ENCODE assay signal across 10 mouse cellular contexts in genomic region chr14:30584497-30585251, GRCm38 (mm10). TPM values are rescaled to one million over a fixed set of nuclear protein-coding genes. Genes with fewer than 3 reads are reported as not detected.
A peak's percentile ranks its signal among the peaks of the same experiment; 100 is the strongest.
DNase-seq lines count a peak whose midpoint lies in the region; ATAC-seq and TF ChIP-seq lines count a peak whose summit lies in the region.
"Had no signal": no experiment of that assay in that cellular context is flagged by ENCODE, and none has a peak within 500 bp of the region (broad histone marks: within the 10 kb centered on the region; RNA-seq: fewer than 3 reads in every experiment).

No protein-coding gene starts in this region.

- no peaks in the 10 kb centered on the region for H3K79me2 ChIP-seq in CH12.LX (replicated peaks; ENCODE audit: control insufficient read depth, extremely low read depth, insufficient read depth, poor library complexity, severe bottlenecking)

- H3K4me1 ChIP-seq in intestine, embryonic 16.5 days (ENCODE audit: control insufficient read depth, insufficient read depth, low read length) = peaks cover 17% of the 10 kb centered on the region
- no peaks in the 10 kb centered on the region for H3K4me1 ChIP-seq in intestine, postnatal 0 days (replicated peaks; ENCODE audit: control insufficient read depth, insufficient read depth, low read length)
- peaks cover 15 to 57% of the 10 kb centered on the region in 2 experiments for H3K4me1 ChIP-seq in CH12.LX (ENCODE audit: control insufficient read depth in 1 of 2, insufficient read depth in 2 of 2)
- H3K4me1 ChIP-seq in limb, embryonic 10.5 days = peaks cover 10% of the 10 kb centered on the region

- TF ChIP-seq POLR2A in CH12.LX (IDR thresholded peaks at IDR 0.05; ENCODE audit: low read depth, low read length) = no peak

- H3K9ac ChIP-seq in intestine, embryonic 16.5 days (ENCODE audit: low read depth, low read length) = peak overlapping the region; percentile 4; the same call in 1 of the 2 replicates
- no peak overlapping the region for H3K9ac ChIP-seq in intestine, postnatal 0 days (ENCODE audit: low read depth, low read length)
- no peak overlapping the region for H3K9ac ChIP-seq in CH12.LX (ENCODE audit: insufficient read depth, low read depth)

- no peak for TF ChIP-seq CTCF in intestine, postnatal 0 days (IDR thresholded peaks at IDR 0.05; ENCODE audit: low read depth)
- TF ChIP-seq CTCF in CH12.LX (conservative IDR thresholded peaks at IDR 0.05 in 1 of 2, IDR thresholded peaks at IDR 0.05 in 1 of 2; ENCODE audit: low read depth in 2 of 2, low read length in 2 of 2) = no peak

- no peaks in the 10 kb centered on the region for H3K36me3 ChIP-seq in intestine, embryonic 16.5 days (ENCODE audit: control insufficient read depth, insufficient read depth, low read length)
- H3K36me3 ChIP-seq in intestine, postnatal 0 days (ENCODE audit: control insufficient read depth, insufficient read depth) = no peaks in the 10 kb centered on the region
- H3K36me3 ChIP-seq in CH12.LX (replicated peaks in 1 of 2; ENCODE audit: control insufficient read depth in 1 of 2, insufficient read depth in 1 of 2, low read length in 1 of 2) = no peaks in the 10 kb centered on the region
- H3K36me3 ChIP-seq in limb, embryonic 10.5 days = no peaks in the 10 kb centered on the region

- no peak for TF ChIP-seq EP300 in CH12.LX (IDR thresholded peaks at IDR 0.05; ENCODE audit: low read length)

- WGBS in intestine, embryonic 16.5 days = 33% methylated on average over 19 of the region's 19 CpGs
- 42% methylated on average over 19 of the region's 19 CpGs for WGBS in intestine, postnatal 0 days
- 54% methylated on average over 19 of the region's 19 CpGs for WGBS in limb, embryonic 10.5 days

- H3K4me2 ChIP-seq in intestine, embryonic 16.5 days (ENCODE audit: low read depth, low read length) = no peak overlapping the region
- H3K4me2 ChIP-seq in intestine, postnatal 0 days (replicated peaks; ENCODE audit: low read depth) = no peak overlapping the region
- no peak overlapping the region for H3K4me2 ChIP-seq in CH12.LX (ENCODE audit: insufficient read depth, low read depth, poor library complexity, severe bottlenecking)

- DNase-seq in CH12.LX (ENCODE audit: extremely low read depth) (no peak), ES-CJ7 (ENCODE audit: low read depth, low spot score) (peak; percentile 79)
- no peak for DNase-seq in limb, embryonic 10.5 days (ENCODE audit: low spot score)
- DNase-seq in gastrocnemius, postnatal 10 days = no peak
- DNase-seq: cerebellum, adult 11-12 months; kidney, adult 9 months; right cerebral cortex, postnatal 14 days had no signal

- H3K27me3 ChIP-seq in intestine, embryonic 16.5 days (replicated peaks; ENCODE audit: control insufficient read depth, insufficient read depth, low read length) = no peaks in the 10 kb centered on the region
- no peaks in the 10 kb centered on the region for H3K27me3 ChIP-seq in intestine, postnatal 0 days (replicated peaks; ENCODE audit: control insufficient read depth, insufficient read depth, low read length)
- H3K27me3 ChIP-seq in CH12.LX (replicated peaks) = no peaks in the 10 kb centered on the region
- no peaks in the 10 kb centered on the region for H3K27me3 ChIP-seq in limb, embryonic 10.5 days (ENCODE audit: low read depth, poor library complexity, severe bottlenecking)

- in situ Hi-C loops in CH12.LX (cut with MboI; ENCODE audit: low pct_ligation_motif_present, low pct_unique_long_range_greater_than_20kb, low sequenced_read_pairs) = loop anchor here (5.0 to 10.0 kb wide), 3 partner anchors 43 to 270 kb away; partner anchors contain the start of gene Prkcd

- H3K9me3 ChIP-seq in intestine, embryonic 16.5 days (ENCODE audit: control insufficient read depth, low read length) = no peaks in the 10 kb centered on the region
- no peaks in the 10 kb centered on the region for H3K9me3 ChIP-seq in intestine, postnatal 0 days (ENCODE audit: control insufficient read depth)
- H3K9me3 ChIP-seq in CH12.LX (replicated peaks; ENCODE audit: low read length) = no peaks in the 10 kb centered on the region
- H3K9me3 ChIP-seq in limb, embryonic 10.5 days (replicated peaks) = no peaks in the 10 kb centered on the region

- no peak overlapping the region for H3K27ac ChIP-seq in intestine, embryonic 16.5 days (ENCODE audit: low read length)
- no peak overlapping the region for H3K27ac ChIP-seq in intestine, postnatal 0 days (ENCODE audit: low read depth, low read length)
- no peak overlapping the region for H3K27ac ChIP-seq in CH12.LX (ENCODE audit: insufficient read depth, low read depth)
- peak overlapping the region; percentile 46; the same call in 1 of the 2 replicates for H3K27ac ChIP-seq in limb, embryonic 10.5 days

- ATAC-seq in intestine, embryonic 16.5 days = no peak
- no peak for ATAC-seq in intestine, postnatal 0 days
- ATAC-seq in cerebellum, adult (ENCODE audit: insufficient number of reproducible peaks, low FRiP score, low TSS enrichment) = no peak

- dilution Hi-C loops in CH12.LX (cut with MboI; ENCODE audit: extremely low pct_ligation_motif_present, extremely low pct_unique_long_range_greater_than_20kb, low sequenced_read_pairs) = no loop called here

- no peak for TF ChIP-seq RAD21 in CH12.LX (IDR thresholded peaks at IDR 0.05; ENCODE audit: low read depth, low read length)

- no peak overlapping the region for H3K4me3 ChIP-seq in intestine, embryonic 16.5 days (ENCODE audit: low read length)
- no peak overlapping the region for H3K4me3 ChIP-seq in intestine, postnatal 0 days (ENCODE audit: low read depth, low read length)
- H3K4me3 ChIP-seq in CH12.LX (replicated peaks in 1 of 3; ENCODE audit: low read depth in 2 of 3, low read length in 2 of 3, poor library complexity in 1 of 3) = no peak overlapping the region
- no peak overlapping the region for H3K4me3 ChIP-seq in limb, embryonic 10.5 days

TF ChIP-seq in CH12.LX, 34 proteins besides CTCF, POLR2A, EP300 and RAD21:
- TF ChIP-seq HCFC1 (IDR thresholded peaks at IDR 0.05; ENCODE audit: low read depth, low read length) = 0 out of 2 replicates have a peak, but pooled peaks have one; percentile 18
- no peak for TF ChIP-seq JUND (conservative IDR thresholded peaks at IDR 0.05; ENCODE audit: low read depth, low read length)
- 0 out of 2 replicates have a peak, but pooled peaks have one; percentile 24 for TF ChIP-seq SIN3A (IDR thresholded peaks at IDR 0.05; ENCODE audit: low read length)
- TF ChIP-seq MAZ (IDR thresholded peaks at IDR 0.05; ENCODE audit: low read depth, low read length) = 0 out of 2 replicates have a peak, but pooled peaks have one; percentile 27
- no peak for TF ChIP-seq ZNF384 (IDR thresholded peaks at IDR 0.05; ENCODE audit: low read depth, low read length)

RNA-seq across cellular contexts. Expression of gene Tkt, which starts 36.5 kb away (rescaled TPM):
- polyA plus RNA-seq in intestine, embryonic 16.5 days (2015; fragmentation: Nextera tagmentation; extraction: Ambion mirVana) = 393 and 411 TPM in 2 replicates
- 174 and 177 TPM in 2 replicates for polyA plus RNA-seq in intestine, postnatal 0 days (2015; fragmentation: Nextera tagmentation; extraction: Ambion mirVana)
- total RNA-seq in CH12.LX (2012; rRNA removed) (432 and 450 TPM in 2 replicates), CH12.LX (2014; rRNA removed) (420 and 456 TPM in 2 replicates)
- polyA plus RNA-seq in CH12.LX (2012; ENCODE audit: insufficient read length, low read depth) = 735 and 837 TPM in 2 replicates
- polyA plus RNA-seq in limb, embryonic 10.5 days (2016; fragmentation: Nextera tagmentation; extraction: Ambion mirVana) = 312 and 340 TPM in 2 replicates
- 10 to 100 TPM; 30.1 to 37.1 TPM for total RNA-seq in gastrocnemius, postnatal 10 days (2021)

RNA-seq across cellular contexts. Expression of gene Prkcd, which starts 41.3 kb away (rescaled TPM):
- polyA plus RNA-seq in intestine, embryonic 16.5 days (2015; fragmentation: Nextera tagmentation; extraction: Ambion mirVana) = 52.1 and 56.5 TPM in 2 replicates
- polyA plus RNA-seq in intestine, postnatal 0 days (2015; fragmentation: Nextera tagmentation; extraction: Ambion mirVana) = 54.7 and 60.6 TPM in 2 replicates
- total RNA-seq in CH12.LX (2012; rRNA removed) (109 and 110 TPM in 2 replicates), CH12.LX (2014; rRNA removed) (119 and 122 TPM in 2 replicates)
- polyA plus RNA-seq in CH12.LX (2012; ENCODE audit: insufficient read length, low read depth) = 186 and 189 TPM in 2 replicates
- 26.0 and 36.8 TPM in 2 replicates for polyA plus RNA-seq in limb, embryonic 10.5 days (2016; fragmentation: Nextera tagmentation; extraction: Ambion mirVana)
- total RNA-seq in gastrocnemius, postnatal 10 days (2021) = 10 to 100 TPM; 10.9 to 18.6 TPM
